ENCODE assay signal across 8 mouse cellular contexts in the genomic region with DNA sequence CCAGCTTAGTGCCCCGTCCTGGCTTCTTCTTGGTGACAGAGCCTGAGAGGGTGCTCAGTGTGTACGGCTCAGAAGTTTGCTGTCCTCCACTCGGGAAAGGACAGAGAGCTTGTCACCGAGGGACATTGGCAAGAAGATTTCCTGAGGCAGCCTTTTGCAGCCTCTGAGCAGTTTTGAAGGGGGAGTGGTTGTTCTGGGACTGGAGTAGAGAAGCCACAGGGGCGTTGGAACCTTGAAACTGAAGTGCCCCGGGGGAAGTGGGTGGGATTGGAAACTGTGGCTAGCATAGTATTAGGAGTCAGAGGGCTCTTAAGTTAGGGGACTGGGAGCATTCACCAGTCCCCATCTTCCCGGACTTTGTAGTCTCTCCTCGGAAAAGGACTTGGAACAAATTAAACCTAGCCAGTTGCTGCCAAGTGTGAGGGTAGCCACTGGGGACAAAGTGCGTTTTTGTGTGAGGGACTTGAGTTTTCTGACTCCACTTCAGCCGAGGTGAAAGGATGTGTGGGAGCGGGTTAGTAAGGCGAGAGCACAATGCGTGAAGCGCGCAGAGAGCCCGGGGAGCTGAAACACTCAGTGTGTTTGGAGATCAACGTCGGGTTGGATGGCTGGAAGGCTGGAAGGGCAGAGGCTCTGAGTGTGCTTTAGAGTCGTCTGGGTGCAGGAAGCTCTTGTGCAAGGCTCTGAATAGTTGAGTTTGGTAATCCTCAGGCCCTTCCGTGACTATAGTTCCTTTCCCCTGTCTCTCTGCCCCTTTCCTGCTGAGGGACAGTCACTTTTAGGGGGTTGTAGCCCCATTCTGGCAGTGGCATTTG. TPM values are rescaled to one million over a fixed set of nuclear protein-coding genes. Genes with fewer than 3 reads are reported as not detected.
DNase-seq lines count a peak whose midpoint lies in the region; ATAC-seq and TF ChIP-seq lines count a peak whose summit lies in the region.
"Had no signal": no experiment of that assay in that cellular context is flagged by ENCODE, and none has a peak within 500 bp of the region (broad histone marks: within the 10 kb centered on the region; RNA-seq: fewer than 3 reads in every experiment).

No protein-coding gene starts in this region.

- peaks cover 57% of the 10 kb centered on the region for H3K4me1 ChIP-seq in lung, embryonic 14.5 days (ENCODE audit: insufficient read depth)
- peaks cover 25% of the 10 kb centered on the region for H3K4me1 ChIP-seq in lung, adult 2 months (ENCODE audit: control insufficient read depth, insufficient read depth, low read length)
- peaks cover 56% of the 10 kb centered on the region for H3K4me1 ChIP-seq in hindbrain, embryonic 14.5 days (replicated peaks; ENCODE audit: control insufficient read depth, insufficient read depth, low read length)
- peaks cover 72% of the 10 kb centered on the region for H3K4me1 ChIP-seq in limb, embryonic 12.5 days (replicated peaks)
- peaks cover 7% of the 10 kb centered on the region for H3K4me1 ChIP-seq in small intestine, adult 2 months (ENCODE audit: control insufficient read depth, insufficient read depth, insufficient read length, low read length)

- H3K4me3 ChIP-seq in lung, embryonic 14.5 days (ENCODE audit: low read depth, low read length): no peak overlapping the region
- no peak overlapping the region for H3K4me3 ChIP-seq in lung, adult 2 months (replicated peaks; ENCODE audit: extremely low read depth, low read depth, low read length)
- H3K4me3 ChIP-seq in hindbrain, embryonic 14.5 days (replicated peaks; ENCODE audit: low read length): no peak overlapping the region
- H3K4me3 ChIP-seq in limb, embryonic 12.5 days (replicated peaks): no peak overlapping the region
- H3K4me3 ChIP-seq in small intestine, adult 2 months (ENCODE audit: low read depth, low read length): no peak overlapping the region

- peak; percentile 48 for DNase-seq in lung, embryonic 14.5 days
- DNase-seq in lung, adult 2 months: no peak
- DNase-seq in hindbrain, embryonic 14.5 days (ENCODE audit: low spot score): no peak
- DNase-seq in urinary bladder, adult 18-20 months (ENCODE audit: low spot score in 2 of 2): no peak
- DNase-seq in natural killer cell, adult 2 months (ENCODE audit: low spot score in 2 of 2): no peak
- DNase-seq: thymus, postnatal 4 days had no signal

- WGBS in lung, embryonic 14.5 days: 38% methylated on average over 20 of the region's 20 CpGs
- 31% methylated on average over 20 of the region's 20 CpGs for WGBS in lung, adult 2 months
- WGBS in hindbrain, embryonic 14.5 days: 44% methylated on average over 20 of the region's 20 CpGs
- WGBS in limb, embryonic 12.5 days: 59% methylated on average over 20 of the region's 20 CpGs
- WGBS in small intestine, adult 2 months: 40% methylated on average over 20 of the region's 20 CpGs

- H3K9me3 ChIP-seq in lung, embryonic 14.5 days (ENCODE audit: low read depth, low read length): no peaks in the 10 kb centered on the region
- no peaks in the 10 kb centered on the region for H3K9me3 ChIP-seq in hindbrain, embryonic 14.5 days (ENCODE audit: control insufficient read depth, low read length)
- no peaks in the 10 kb centered on the region for H3K9me3 ChIP-seq in limb, embryonic 12.5 days

- H3K27ac ChIP-seq in lung, embryonic 14.5 days (ENCODE audit: low read depth): peak overlapping the region; percentile 3; the same call in 1 of the 2 replicates
- peak overlapping the region; percentile 60; the same call in 1 of the 2 replicates for H3K27ac ChIP-seq in hindbrain, embryonic 14.5 days
- peak overlapping the region; percentile 53; the same call in 1 of the 2 replicates for H3K27ac ChIP-seq in limb, embryonic 12.5 days
- peak overlapping the region; percentile 53; the same call in 1 of the 2 replicates for H3K27ac ChIP-seq in small intestine, adult 2 months (ENCODE audit: insufficient read depth, low read depth, low read length)

- ATAC-seq in lung, embryonic 14.5 days (ENCODE audit: insufficient read depth): no peak
- no peak for ATAC-seq in hindbrain, embryonic 14.5 days (ENCODE audit: low FRiP score)
- no peak for ATAC-seq in limb, embryonic 12.5 days (ENCODE audit: insufficient number of reproducible peaks, insufficient read depth, low FRiP score, low TSS enrichment, low read depth)

- H3K27me3 ChIP-seq in lung, embryonic 14.5 days (ENCODE audit: insufficient read depth, low read length): no peaks in the 10 kb centered on the region
- H3K27me3 ChIP-seq in hindbrain, embryonic 14.5 days (ENCODE audit: control insufficient read depth, insufficient read depth, low read length): no peaks in the 10 kb centered on the region
- no peaks in the 10 kb centered on the region for H3K27me3 ChIP-seq in limb, embryonic 12.5 days
- no peaks in the 10 kb centered on the region for H3K27me3 ChIP-seq in small intestine, adult 2 months (ENCODE audit: control insufficient read depth, insufficient read depth, low read length)

- H3K4me2 ChIP-seq in lung, embryonic 14.5 days: 0 out of 2 replicates have a peak overlapping the region, but pooled peaks have one; percentile 3
- no peak overlapping the region for H3K4me2 ChIP-seq in hindbrain, embryonic 14.5 days (replicated peaks)
- no peak overlapping the region for H3K4me2 ChIP-seq in limb, embryonic 12.5 days

- H3K9ac ChIP-seq in lung, embryonic 14.5 days: no peak overlapping the region
- H3K9ac ChIP-seq in hindbrain, embryonic 14.5 days: no peak overlapping the region
- no peak overlapping the region for H3K9ac ChIP-seq in limb, embryonic 12.5 days (replicated peaks)

- no peaks in the 10 kb centered on the region for H3K36me3 ChIP-seq in lung, embryonic 14.5 days (ENCODE audit: insufficient read depth)
- H3K36me3 ChIP-seq in hindbrain, embryonic 14.5 days (replicated peaks; ENCODE audit: control insufficient read depth, insufficient read depth): no peaks in the 10 kb centered on the region
- no peaks in the 10 kb centered on the region for H3K36me3 ChIP-seq in limb, embryonic 12.5 days
- H3K36me3 ChIP-seq in small intestine, adult 2 months (ENCODE audit: control insufficient read depth, insufficient read depth, low read length): no peaks in the 10 kb centered on the region

- TF ChIP-seq CTCF in lung, embryonic 14.5 days (IDR thresholded peaks at IDR 0.05; ENCODE audit: low read depth): no peak
- no peak for TF ChIP-seq CTCF in lung, adult 2 months (IDR thresholded peaks at IDR 0.05; ENCODE audit: insufficient read depth, low read length)
- no peak for TF ChIP-seq CTCF in small intestine, adult 2 months (IDR thresholded peaks at IDR 0.05; ENCODE audit: extremely low read depth, insufficient read length, insufficient replicate concordance, low read depth, low read length)

- no peak for TF ChIP-seq POLR2A in lung, adult 2 months (IDR thresholded peaks at IDR 0.05; ENCODE audit: borderline replicate concordance, extremely low read depth, low read depth, low read length)
- no peak for TF ChIP-seq POLR2A in small intestine, adult 2 months (IDR thresholded peaks at IDR 0.05; ENCODE audit: low read depth, low read length)

RNA-seq across cellular contexts. Expression of gene Peli2, which starts 10.3 kb away (rescaled TPM):
- polyA plus RNA-seq in lung, embryonic 14.5 days (2014; fragmentation: Nextera tagmentation; extraction: Ambion mirVana): 16.0 and 16.5 TPM in 2 replicates
- 18.7 and 25.0 TPM in 2 replicates for polyA plus RNA-seq in lung, adult 2 months (2012; rRNA removed)
- polyA plus RNA-seq in hindbrain, embryonic 14.5 days (2014; fragmentation: Nextera tagmentation; extraction: Ambion mirVana): 8.9 and 10.0 TPM in 2 replicates
- 12.3 and 12.6 TPM in 2 replicates for polyA plus RNA-seq in limb, embryonic 12.5 days (2016; fragmentation: Nextera tagmentation; extraction: Ambion mirVana)
- 3.2 and 5.8 TPM in 2 replicates for polyA plus RNA-seq in small intestine, adult 2 months (2012; rRNA removed)

Comparison
In these comparisons a context has a peak if more than half of its experiments do, and no peak if none do; other contexts are left out.
1. H3K27ac ChIP-seq: peak in every context shown above with its lines; median percentile 60 in hindbrain, embryonic 14.5 days; 53 in limb, embryonic 12.5 days; 53 in small intestine, adult 2 months; 3 in lung, embryonic 14.5 days.